Mouse (Mus musculus): ENCODE measurements around the gene Lyve1.

DNA sequence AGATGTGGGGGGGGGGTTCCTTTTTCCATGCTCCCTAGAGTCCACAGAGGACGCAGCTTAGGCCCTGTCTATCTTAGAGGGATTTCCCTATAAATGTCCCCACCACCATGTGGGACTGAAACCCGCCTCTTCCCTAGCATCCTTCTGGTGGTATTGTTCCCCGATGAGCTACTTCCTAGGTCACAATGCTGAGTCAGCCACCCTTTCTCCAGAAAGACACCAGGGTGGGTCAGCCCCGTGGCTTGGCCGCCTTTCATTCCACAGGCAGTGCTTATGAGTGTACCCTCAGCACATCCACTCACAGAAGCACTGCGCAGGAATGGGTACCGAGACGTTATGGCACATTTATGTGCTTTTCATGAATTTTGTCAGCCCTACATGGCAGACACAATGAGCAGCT lies 34.2 kb upstream of the Lyve1 start:
- no peak for TF ChIP-seq POLR2A (IDR thresholded peaks at IDR 0.05; ENCODE audit: control insufficient read depth, extremely low read depth, insufficient read depth, low read length, poor library complexity)
- TF ChIP-seq CTCF (IDR thresholded peaks at IDR 0.05; ENCODE audit: borderline replicate concordance, control insufficient read depth, extremely low read depth, insufficient read depth, low read length, poor library complexity) = no peak
